Mouse (Mus musculus): ENCODE results near the gene Sesn2. TPM values are rescaled to one million over a fixed set of nuclear protein-coding genes. Genes with fewer than 3 reads are reported as not detected.
A peak's percentile ranks its signal among the peaks of the same experiment; 100 is the strongest.

Sesn2 gene
- polyA plus RNA-seq, 1 experiment from 2014 or later = 4.4 TPM

DNA sequence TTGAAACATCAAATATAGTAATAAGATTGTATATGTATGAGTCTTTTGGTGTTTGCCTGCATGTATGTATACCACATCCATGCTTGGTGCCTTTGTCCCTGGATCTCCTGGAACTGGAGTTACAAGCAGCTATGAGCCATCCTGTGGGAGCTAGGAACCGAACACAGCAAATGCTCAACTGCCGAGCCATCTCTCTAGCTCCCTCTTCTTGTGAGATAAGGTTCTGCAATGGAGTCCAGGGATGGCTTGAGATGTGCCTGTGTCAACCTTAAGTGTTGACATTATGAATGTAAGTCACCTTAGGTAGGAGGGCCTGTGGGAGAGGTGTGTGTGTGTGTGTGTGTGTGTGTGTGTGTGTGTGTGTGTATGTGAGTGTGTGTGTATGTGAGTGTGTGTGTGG is 16.4 kb upstream of the Sesn2 start:
- Histone ChIP-seq H3K4me1 (ENCODE audit: control insufficient read depth in 2 of 2, insufficient read depth in 2 of 2, low read length in 2 of 2) (peaks cover 7 to 11% of the 10 kb centered on the region in 2 experiments), H3K9ac (ENCODE audit: low read length) (no peak overlapping the region), H3K27me3 (ENCODE audit: control insufficient read depth, insufficient read depth, low read length) (no peaks in the 10 kb centered on the region), H3K36me3 (ENCODE audit: control insufficient read depth, insufficient read depth, low read length) (peaks cover 25% of the 10 kb centered on the region), H3K9me3 (ENCODE audit: control insufficient read depth, low read length) (no peaks in the 10 kb centered on the region), H3K27ac (replicated peaks in 1 of 2; ENCODE audit: control insufficient read depth in 1 of 2, insufficient read depth in 1 of 2, low read depth in 2 of 2, low read length in 2 of 2) (no peak overlapping the region), H3K4me2 (ENCODE audit: low read length) (no peak overlapping the region), H3K4me3 (ENCODE audit: control insufficient read depth in 1 of 2, insufficient read depth in 1 of 2, low read depth in 1 of 2, low read length in 2 of 2) (no peak overlapping the region)
- no peak for ATAC-seq (ENCODE audit: insufficient number of reproducible peaks, insufficient read depth, low FRiP score, low read depth)
- WGBS = 43% methylated on average over 2 of the region's 2 CpGs

GRCm38 (mm10) chr4:132524808-132525207 is 14.5 kb upstream of the Sesn2 start:
- Histone ChIP-seq H3K27ac (replicated peaks in 1 of 2; ENCODE audit: control insufficient read depth in 1 of 2, insufficient read depth in 1 of 2, low read depth in 2 of 2, low read length in 2 of 2) (peak overlapping the region; percentile 19 to 24; a peak in 1 of 4 replicates), H3K9ac (ENCODE audit: low read length) (no peak overlapping the region), H3K9me3 (ENCODE audit: control insufficient read depth, low read length) (no peaks in the 10 kb centered on the region), H3K27me3 (ENCODE audit: control insufficient read depth, insufficient read depth, low read length) (no peaks in the 10 kb centered on the region), H3K4me1 (ENCODE audit: control insufficient read depth in 2 of 2, insufficient read depth in 2 of 2, low read length in 2 of 2) (peaks cover 7% of the 10 kb centered on the region in 2 experiments), H3K4me3 (ENCODE audit: control insufficient read depth in 1 of 2, insufficient read depth in 1 of 2, low read depth in 1 of 2, low read length in 2 of 2) (no peak overlapping the region), H3K36me3 (ENCODE audit: control insufficient read depth, insufficient read depth, low read length) (peaks cover 6% of the 10 kb centered on the region), H3K4me2 (ENCODE audit: low read length) (no peak overlapping the region)
- no peak for ATAC-seq (ENCODE audit: insufficient number of reproducible peaks, insufficient read depth, low FRiP score, low read depth)
- 55% methylated on average over 6 of the region's 6 CpGs for WGBS

GRCm38 (mm10) chr4:132524321-132524741 is 14.0 kb upstream of the Sesn2 start:
- peaks cover 7% of the 10 kb centered on the region in 2 experiments for H3K4me1 ChIP-seq (ENCODE audit: control insufficient read depth in 2 of 2, insufficient read depth in 2 of 2, low read length in 2 of 2)
- H3K4me2 ChIP-seq (ENCODE audit: low read length) = peak overlapping the region; percentile 20; the same call in 1 of the 2 replicates
- no peak overlapping the region for H3K9ac ChIP-seq (ENCODE audit: low read length)
- no peaks in the 10 kb centered on the region for H3K27me3 ChIP-seq (ENCODE audit: control insufficient read depth, insufficient read depth, low read length)
- peaks cover 1% of the 10 kb centered on the region; the same call in 1 of the 2 replicates for H3K36me3 ChIP-seq (ENCODE audit: control insufficient read depth, insufficient read depth, low read length)
- WGBS = 21% methylated on average over 11 of the region's 11 CpGs
- no peak for ATAC-seq (ENCODE audit: insufficient number of reproducible peaks, insufficient read depth, low FRiP score, low read depth)
- no peak overlapping the region for H3K4me3 ChIP-seq (ENCODE audit: control insufficient read depth in 1 of 2, insufficient read depth in 1 of 2, low read depth in 1 of 2, low read length in 2 of 2)
- peak overlapping the region; percentile 19 to 24; a peak in 1 of 4 replicates for H3K27ac ChIP-seq (replicated peaks in 1 of 2; ENCODE audit: control insufficient read depth in 1 of 2, insufficient read depth in 1 of 2, low read depth in 2 of 2, low read length in 2 of 2)
- H3K9me3 ChIP-seq (ENCODE audit: control insufficient read depth, low read length) = no peaks in the 10 kb centered on the region

- Histone ChIP-seq H3K27ac (replicated peaks in 1 of 2; ENCODE audit: control insufficient read depth in 1 of 2, insufficient read depth in 1 of 2, low read depth in 2 of 2, low read length in 2 of 2) (no peak overlapping the region), H3K36me3 (ENCODE audit: control insufficient read depth, insufficient read depth, low read length) (no peaks in the 10 kb centered on the region), H3K27me3 (ENCODE audit: control insufficient read depth, insufficient read depth, low read length) (no peaks in the 10 kb centered on the region), H3K4me2 (ENCODE audit: low read length) (no peak overlapping the region), H3K9ac (ENCODE audit: low read length) (no peak overlapping the region), H3K4me3 (ENCODE audit: control insufficient read depth in 1 of 2, insufficient read depth in 1 of 2, low read depth in 1 of 2, low read length in 2 of 2) (no peak overlapping the region), H3K4me1 (ENCODE audit: control insufficient read depth in 2 of 2, insufficient read depth in 2 of 2, low read length in 2 of 2) (peaks cover 4 to 6% of the 10 kb centered on the region in 2 experiments; a peak in 3 of 4 replicates), H3K9me3 (ENCODE audit: control insufficient read depth, low read length) (no peaks in the 10 kb centered on the region)
- ATAC-seq (ENCODE audit: insufficient number of reproducible peaks, insufficient read depth, low FRiP score, low read depth) = no peak
- 78% methylated on average over 3 of the region's 3 CpGs for WGBS
These were observed 8.9 kb upstream of the Sesn2 start for GRCm38 (mm10) chr4:132519188-132519587.

DNA sequence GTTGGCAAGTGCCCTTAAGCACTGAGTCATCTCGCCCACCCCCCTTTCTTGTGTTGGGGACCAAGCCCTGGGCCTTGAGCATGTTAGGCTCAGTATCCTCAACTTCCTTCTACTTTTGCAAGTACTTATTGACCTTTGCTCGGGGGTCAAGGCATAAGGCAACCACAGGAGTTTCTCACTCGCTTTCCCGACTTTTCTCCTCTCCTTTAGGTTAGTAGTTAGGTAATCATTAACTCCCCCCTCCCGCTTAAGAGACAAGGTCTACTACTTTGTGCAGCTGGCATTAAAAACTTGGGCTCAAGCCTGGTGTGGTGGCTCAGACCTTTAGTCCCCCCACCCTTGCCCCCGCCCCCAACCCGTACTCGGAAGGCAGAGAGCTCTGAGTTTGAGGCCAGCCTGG is 7.8 kb upstream of the Sesn2 start:
- H3K4me3 ChIP-seq (ENCODE audit: control insufficient read depth in 1 of 2, insufficient read depth in 1 of 2, low read depth in 1 of 2, low read length in 2 of 2) = no peak overlapping the region
- H3K27me3 ChIP-seq (ENCODE audit: control insufficient read depth, insufficient read depth, low read length) = no peaks in the 10 kb centered on the region
- peaks cover 5 to 7% of the 10 kb centered on the region in 2 experiments for H3K4me1 ChIP-seq (ENCODE audit: control insufficient read depth in 2 of 2, insufficient read depth in 2 of 2, low read length in 2 of 2)
- no peaks in the 10 kb centered on the region for H3K36me3 ChIP-seq (ENCODE audit: control insufficient read depth, insufficient read depth, low read length)
- no peak overlapping the region for H3K4me2 ChIP-seq (ENCODE audit: low read length)
- no peaks in the 10 kb centered on the region for H3K9me3 ChIP-seq (ENCODE audit: control insufficient read depth, low read length)
- H3K9ac ChIP-seq (ENCODE audit: low read length) = no peak overlapping the region
- ATAC-seq (ENCODE audit: insufficient number of reproducible peaks, insufficient read depth, low FRiP score, low read depth) = no peak
- no peak overlapping the region for H3K27ac ChIP-seq (replicated peaks in 1 of 2; ENCODE audit: control insufficient read depth in 1 of 2, insufficient read depth in 1 of 2, low read depth in 2 of 2, low read length in 2 of 2)
- WGBS = 80% methylated on average over 8 of the region's 8 CpGs

- H3K36me3 ChIP-seq (ENCODE audit: control insufficient read depth, insufficient read depth, low read length) = no peaks in the 10 kb centered on the region
- H3K27ac ChIP-seq (replicated peaks in 1 of 2; ENCODE audit: control insufficient read depth in 1 of 2, insufficient read depth in 1 of 2, low read depth in 2 of 2, low read length in 2 of 2) = peak overlapping the region; percentile 81 to 82
- peak; percentile 93 for ATAC-seq (ENCODE audit: insufficient number of reproducible peaks, insufficient read depth, low FRiP score, low read depth)
- H3K9me3 ChIP-seq (ENCODE audit: control insufficient read depth, low read length) = no peaks in the 10 kb centered on the region
- peak overlapping the region; percentile 64 for H3K9ac ChIP-seq (ENCODE audit: low read length)
- H3K4me1 ChIP-seq (ENCODE audit: control insufficient read depth in 2 of 2, insufficient read depth in 2 of 2, low read length in 2 of 2) = peaks cover 8% of the 10 kb centered on the region in 2 experiments
- H3K4me3 ChIP-seq (ENCODE audit: control insufficient read depth in 1 of 2, insufficient read depth in 1 of 2, low read depth in 1 of 2, low read length in 2 of 2) = peak overlapping the region; percentile 39 to 47
- peak overlapping the region; percentile 81 for H3K4me2 ChIP-seq (ENCODE audit: low read length)
- WGBS = 22% methylated on average over 22 of the region's 22 CpGs
- H3K27me3 ChIP-seq (ENCODE audit: control insufficient read depth, insufficient read depth, low read length) = no peaks in the 10 kb centered on the region
These were observed 5.3 kb upstream of the Sesn2 start for GRCm38 (mm10) chr4:132515369-132516155.

GRCm38 (mm10) chr4:132514555-132515135 is 4.3 kb upstream of the Sesn2 start:
- ATAC-seq (ENCODE audit: insufficient number of reproducible peaks, insufficient read depth, low FRiP score, low read depth) = no peak
- no peaks in the 10 kb centered on the region for H3K27me3 ChIP-seq (ENCODE audit: control insufficient read depth, insufficient read depth, low read length)
- 1% methylated on average over 21 of the region's 21 CpGs for WGBS
- peaks cover 9% of the 10 kb centered on the region in 2 experiments for H3K4me1 ChIP-seq (ENCODE audit: control insufficient read depth in 2 of 2, insufficient read depth in 2 of 2, low read length in 2 of 2)
- H3K9ac ChIP-seq (ENCODE audit: low read length) = peak overlapping the region; percentile 64
- H3K9me3 ChIP-seq (ENCODE audit: control insufficient read depth, low read length) = no peaks in the 10 kb centered on the region
- peak overlapping the region; percentile 81 for H3K4me2 ChIP-seq (ENCODE audit: low read length)
- peak overlapping the region; percentile 65 to 81; a peak in 3 of 4 replicates for H3K27ac ChIP-seq (replicated peaks in 1 of 2; ENCODE audit: control insufficient read depth in 1 of 2, insufficient read depth in 1 of 2, low read depth in 2 of 2, low read length in 2 of 2)
- H3K36me3 ChIP-seq (ENCODE audit: control insufficient read depth, insufficient read depth, low read length) = no peaks in the 10 kb centered on the region
- peak overlapping the region; percentile 39 to 47 for H3K4me3 ChIP-seq (ENCODE audit: control insufficient read depth in 1 of 2, insufficient read depth in 1 of 2, low read depth in 1 of 2, low read length in 2 of 2)
